Mouse (Mus musculus) liver, adult 2 months (tissue): ENCODE measurements around the gene Zfp277.

Experiments
- CTCF ChIP-seq: fragments of 200-500 bp; IDR thresholded peaks from 2 replicates; pipeline ENCODE4 v1.5.1; 2011; ENCODE audit warnings: low read depth, low read length, control low read depth
- POLR2A ChIP-seq: fragments of 200-500 bp; IDR thresholded peaks from 2 replicates; pipeline ENCODE4 v1.6.1; 2011; ENCODE audit warnings: low read length, control low read depth; ENCODE audit not compliant: insufficient read depth; ENCODE audit errors: extremely low read depth

GRCm38 (mm10) chr12:40347060-40347698, 98.5 kb downstream of the Zfp277 start:
- TF ChIP-seq POLR2A (no peak), CTCF (no peak)
